Mouse (Mus musculus): ENCODE measurements around the gene Midn. TPM values are rescaled to one million over a fixed set of nuclear protein-coding genes. Genes with fewer than 3 reads are reported as not detected.
A peak's percentile ranks its signal among the peaks of the same experiment; 100 is the strongest.

The Midn gene
- total RNA-seq, 2 experiments from 2014 or later: 59.4 to 68.4 TPM

- no peak for DNase-seq (ENCODE audit: low spot score in 2 of 2)
Observed at GRCm38 (mm10) chr10:80143664-80144063, 4.4 kb upstream of the Midn start.

- no peak for DNase-seq (ENCODE audit: low spot score in 2 of 2)
Observed at GRCm38 (mm10) chr10:80144159-80144558, 3.9 kb upstream of the Midn start.

- DNase-seq (ENCODE audit: low spot score in 2 of 2): peak in 1 of 2 experiments; percentile 81
Observed at GRCm38 (mm10) chr10:80144864-80145838, 2.9 kb upstream of the Midn start.

GRCm38 (mm10) chr10:80145896-80146295, 2.2 kb upstream of the Midn start:
- no peak for DNase-seq (ENCODE audit: low spot score in 2 of 2)

- DNase-seq (ENCODE audit: low spot score in 2 of 2): no peak
Observed at GRCm38 (mm10) chr10:80146568-80147011, 1.5 kb upstream of the Midn start.

GRCm38 (mm10) chr10:80147146-80147718, 840 bp upstream of the Midn start:
- DNase-seq (ENCODE audit: low spot score in 2 of 2): no peak

- peak; percentile 91 to 95 for DNase-seq (ENCODE audit: low spot score in 2 of 2)
Observed at GRCm38 (mm10) chr10:80148610-80149290, 678 bp downstream of the Midn start.

- peak; percentile 98 to 99 for DNase-seq (ENCODE audit: low spot score in 2 of 2)
Observed at GRCm38 (mm10) chr10:80149291-80150225, 1.5 kb downstream of the Midn start.

- DNase-seq (ENCODE audit: low spot score in 2 of 2): no peak
Observed at GRCm38 (mm10) chr10:80150226-80151210, 2.4 kb downstream of the Midn start.

- no peak for DNase-seq (ENCODE audit: low spot score in 2 of 2)
Observed at GRCm38 (mm10) chr10:80151211-80152034, 3.4 kb downstream of the Midn start.

- no peak for DNase-seq (ENCODE audit: low spot score in 2 of 2)
Observed at GRCm38 (mm10) chr10:80152071-80152872, 4.2 kb downstream of the Midn start.

- no peak for DNase-seq (ENCODE audit: low spot score in 2 of 2)
Observed at GRCm38 (mm10) chr10:80152873-80153260, 4.8 kb downstream of the Midn start.

GRCm38 (mm10) chr10:80153713-80154112, 5.6 kb downstream of the Midn start:
- no peak for DNase-seq (ENCODE audit: low spot score in 2 of 2)

GRCm38 (mm10) chr10:80154384-80154783, 6.3 kb downstream of the Midn start:
- no peak for DNase-seq (ENCODE audit: low spot score in 2 of 2)

GRCm38 (mm10) chr10:80155277-80155676, 7.2 kb downstream of the Midn start:
- no peak for DNase-seq (ENCODE audit: low spot score in 2 of 2)

GRCm38 (mm10) chr10:80156002-80156751, 8.1 kb downstream of the Midn start:
- no peak for DNase-seq (ENCODE audit: low spot score in 2 of 2)

GRCm38 (mm10) chr10:80156752-80157053, 8.6 kb downstream of the Midn start:
- DNase-seq (ENCODE audit: low spot score in 2 of 2): no peak
